Mouse (Mus musculus) adipocyte (in vitro differentiated cells): ENCODE measurements around the gene Art3.
A peak's percentile ranks its signal among the peaks of the same experiment; 100 is the strongest.
"Not testable (repeated sequence)": the region's sequence is repeated elsewhere in the genome, so short reads cannot be mapped to it uniquely, and the experiment has no call there.

Experiments used
- DNase-seq: peaks from one replicate; pipeline ENCODE4 v3.0.0-alpha.2; 2016; ENCODE audit warnings: low spot score

Gene Art3

GRCm38 (mm10) chr5:92340606-92341005, 9.0 kb downstream of the Art3 start:
- no peak for DNase-seq

DNA sequence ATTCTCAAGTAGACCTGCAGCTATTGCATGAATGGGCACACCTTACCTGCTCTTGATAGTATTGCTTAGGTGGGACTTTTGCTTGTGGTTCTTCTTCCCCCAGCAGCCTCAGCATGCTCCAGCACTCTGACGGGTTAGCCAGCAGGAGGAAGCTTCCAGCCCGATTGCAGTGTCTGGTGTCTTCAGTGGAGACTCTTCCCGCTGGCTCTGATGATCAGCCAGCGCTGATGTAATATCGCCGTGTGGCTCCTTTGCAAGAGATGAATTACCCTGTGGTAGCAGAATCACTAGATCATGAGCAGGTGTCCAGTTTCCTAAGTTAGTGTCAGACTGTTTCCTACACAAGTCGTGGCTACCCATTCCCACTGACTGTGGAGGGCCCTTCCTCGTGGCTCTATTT, 13.4 kb downstream of the Art3 start:
- no peak for DNase-seq

GRCm38 (mm10) chr5:92348794-92349413, 17.3 kb downstream of the Art3 start, which contains the start of gene Cxcl10:
Cxcl10 (minus strand) TSS chr5:92348889.
- DNase-seq: no peak

DNA sequence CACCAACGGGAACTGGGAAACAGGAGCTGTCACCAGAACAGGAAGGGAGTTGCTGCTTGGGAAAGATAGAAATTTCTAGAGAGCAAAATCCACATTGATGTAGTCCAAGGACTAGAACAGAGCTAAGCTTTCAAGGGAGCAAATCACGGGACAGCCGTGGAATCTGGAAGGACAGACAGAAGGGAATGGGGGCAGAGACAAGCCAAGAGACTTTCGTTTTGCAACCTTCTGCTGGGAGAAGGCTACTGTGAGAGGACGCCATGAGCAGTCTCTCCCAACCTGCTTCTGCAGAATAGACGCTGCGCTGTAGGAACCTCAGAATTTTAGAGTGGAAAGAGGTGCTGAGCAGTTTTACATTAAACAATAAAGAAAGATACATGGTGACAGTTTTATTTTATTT, 18.1 kb downstream of the Art3 start:
- DNase-seq: no peak

GRCm38 (mm10) chr5:92352716-92353115, 21.1 kb downstream of the Art3 start:
- not testable (repeated sequence) for DNase-seq

GRCm38 (mm10) chr5:92353517-92353916, 21.9 kb downstream of the Art3 start:
- no peak for DNase-seq

DNA sequence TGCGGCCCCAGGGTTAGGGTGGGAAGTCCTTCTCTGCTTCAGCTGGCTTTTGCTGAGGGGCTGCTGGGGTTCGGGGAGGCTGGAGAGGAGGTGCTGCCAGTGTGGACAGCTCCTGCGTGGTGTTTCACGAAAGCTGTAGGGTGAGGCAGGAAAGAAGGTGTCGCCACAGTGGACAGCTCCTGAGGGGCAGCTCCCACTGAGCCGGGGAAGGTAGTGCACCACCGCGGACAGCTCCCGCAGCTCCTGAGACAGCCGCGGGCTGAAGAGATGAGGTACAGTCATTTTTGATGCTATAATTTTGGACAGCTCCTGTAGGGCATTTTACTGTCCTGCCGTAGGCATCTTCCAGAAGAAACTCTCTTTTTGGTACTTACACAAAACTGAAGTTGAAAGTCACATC, 26.4 kb downstream of the Art3 start:
- no peak for DNase-seq

DNA sequence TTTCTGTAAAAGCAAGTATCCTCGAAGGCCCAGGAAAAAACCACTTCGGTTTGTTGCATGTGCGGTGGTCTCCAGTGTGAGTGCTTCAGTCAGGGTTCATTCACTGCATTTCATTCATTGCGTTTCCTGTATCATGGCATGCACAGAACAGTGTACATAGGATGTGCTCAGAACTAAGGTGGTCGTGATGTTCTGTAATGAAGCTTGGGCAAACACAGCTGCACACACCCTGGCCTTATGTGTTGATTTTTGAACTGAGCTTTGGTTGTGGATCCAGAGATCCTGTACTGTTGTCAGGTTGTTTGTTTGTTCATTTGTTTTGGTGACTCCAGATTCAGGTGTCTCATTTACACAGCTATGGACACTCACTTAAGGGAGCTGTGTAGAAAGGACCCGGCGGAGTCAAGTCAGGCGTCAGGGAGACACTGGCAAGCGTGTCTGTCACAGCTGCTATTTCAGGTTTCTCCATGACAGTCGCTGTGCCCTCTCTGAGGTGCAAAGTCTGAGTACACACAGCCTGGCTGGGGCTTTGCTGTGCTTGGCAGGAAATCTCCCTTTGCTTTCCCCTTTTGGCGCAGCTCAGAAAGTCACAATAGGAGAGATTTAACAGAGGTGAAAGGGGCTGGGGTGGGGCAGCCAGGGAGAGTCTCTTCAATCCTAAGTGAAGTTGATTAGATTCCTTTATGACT, 27.3 kb downstream of the Art3 start:
- DNase-seq: no peak

GRCm38 (mm10) chr5:92363179-92363578, 31.6 kb downstream of the Art3 start:
- DNase-seq: no peak

GRCm38 (mm10) chr5:92364011-92364410, 32.4 kb downstream of the Art3 start:
- no peak for DNase-seq

DNA sequence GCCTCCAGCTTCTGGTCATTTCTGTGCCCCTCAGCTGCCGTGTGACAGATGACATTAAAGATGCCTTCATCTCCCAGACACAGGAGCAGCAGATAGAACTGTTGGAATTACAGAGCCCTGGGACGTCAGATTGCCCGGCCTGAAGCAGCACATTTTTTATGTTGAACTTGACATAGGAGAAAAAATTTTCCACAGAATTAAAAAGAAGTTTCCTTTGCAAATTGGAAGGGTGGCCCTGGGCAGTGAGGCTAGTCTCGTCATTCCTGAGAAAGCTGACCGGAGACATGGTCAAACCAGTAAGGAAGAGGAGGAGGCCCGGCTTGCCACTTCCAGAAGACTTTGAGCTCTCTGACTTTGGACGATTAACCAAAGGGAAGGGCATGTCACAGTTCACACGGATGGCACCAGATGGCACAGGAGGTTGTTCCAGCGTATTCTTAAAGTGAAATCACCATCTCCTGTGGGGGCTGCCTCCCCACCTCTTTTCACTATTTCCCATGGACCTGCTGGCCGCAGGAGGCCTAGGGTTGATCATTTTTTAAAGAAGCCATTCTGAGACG, 33.6 kb downstream of the Art3 start:
- no peak for DNase-seq

GRCm38 (mm10) chr5:92366565-92366964, 34.9 kb downstream of the Art3 start:
- DNase-seq: no peak

GRCm38 (mm10) chr5:92368392-92368791, 36.8 kb downstream of the Art3 start:
- peak; percentile 52 for DNase-seq

DNA sequence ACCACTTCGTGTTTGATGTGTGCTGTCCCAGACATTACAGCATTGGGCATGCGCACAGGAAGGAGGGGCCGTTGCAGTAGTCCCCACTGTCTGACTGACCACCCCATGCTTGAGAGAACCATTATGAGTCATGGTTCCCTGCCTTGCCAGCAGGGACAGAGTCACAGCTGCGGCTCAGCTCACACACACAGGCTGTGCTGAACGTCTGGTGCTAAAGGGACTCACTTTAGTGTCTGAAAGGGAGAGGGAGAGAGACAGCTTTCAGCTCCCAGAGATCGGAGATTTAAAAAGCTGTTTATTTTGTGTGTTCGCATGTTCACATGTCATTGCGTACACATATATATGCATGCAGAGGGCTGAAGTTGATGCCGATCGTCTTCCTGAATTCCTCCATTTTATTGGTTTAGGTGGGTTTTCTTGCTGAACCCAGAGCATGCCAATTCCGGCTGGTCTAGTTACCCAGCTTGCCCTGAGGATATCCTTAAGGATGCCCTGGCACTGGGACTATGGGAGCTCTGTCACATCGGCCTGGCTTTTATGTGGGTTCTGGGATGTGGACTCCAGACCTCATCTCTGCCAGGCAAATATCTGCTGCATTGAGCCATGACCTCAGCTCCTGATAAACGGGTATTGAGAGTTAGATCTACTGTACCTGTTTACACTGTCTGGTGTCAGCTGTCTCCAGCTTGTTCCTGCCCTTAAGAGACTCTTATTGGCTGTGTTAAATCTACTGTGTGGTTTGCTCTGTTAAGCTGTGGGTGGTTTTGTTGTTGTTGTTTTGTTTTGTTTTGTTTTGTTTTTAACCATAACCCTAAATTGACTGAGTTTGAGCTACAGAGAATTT, 37.7 kb downstream of the Art3 start:
- peak; percentile 48 for DNase-seq

- peak; percentile 81 for DNase-seq
These were observed 38.8 kb downstream of the Art3 start for GRCm38 (mm10) chr5:92370392-92370791.

GRCm38 (mm10) chr5:92370891-92371290, 39.3 kb downstream of the Art3 start:
- DNase-seq: no peak

GRCm38 (mm10) chr5:92371361-92371976, 39.8 kb downstream of the Art3 start:
- no peak for DNase-seq

DNA sequence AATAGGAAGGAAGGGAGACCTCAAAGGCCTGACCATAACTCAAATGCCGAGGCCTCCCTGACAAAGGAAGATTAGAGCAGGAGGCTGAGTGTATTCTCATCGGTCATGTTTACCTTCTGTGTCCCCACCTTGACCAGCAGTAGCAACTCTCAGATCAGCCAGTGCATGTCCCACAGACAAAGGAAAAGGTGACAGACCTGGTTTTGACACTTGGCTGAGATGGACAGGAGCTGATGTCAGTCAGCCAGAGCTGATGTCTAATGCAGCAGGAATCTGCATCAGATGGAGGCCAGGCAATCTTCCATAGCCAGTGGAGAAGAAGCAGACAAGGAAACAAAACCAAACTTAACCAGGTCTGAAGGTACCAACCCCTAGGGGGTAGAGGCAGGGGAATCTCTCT, 41.0 kb downstream of the Art3 start:
- no peak for DNase-seq

DNA sequence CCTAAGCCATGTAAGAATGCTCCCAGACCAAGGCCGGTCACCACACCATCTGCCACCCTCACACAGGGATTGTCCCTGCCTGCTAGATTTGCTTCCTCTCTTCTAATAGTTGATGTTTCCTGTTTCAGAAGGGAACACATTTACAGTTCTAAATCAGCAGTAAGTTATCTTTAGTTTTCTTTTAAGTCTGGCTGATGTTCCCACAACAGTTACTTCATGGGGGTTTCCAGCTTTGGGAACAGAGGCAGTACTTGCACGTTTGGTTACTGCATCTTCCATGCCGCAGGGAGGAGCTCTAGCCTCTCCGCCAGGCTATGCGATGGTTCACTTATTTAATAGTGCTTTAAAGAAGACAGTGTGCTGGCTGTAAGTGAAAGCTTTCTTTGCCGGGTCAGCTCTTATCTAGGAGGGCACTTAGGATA, 43.1 kb downstream of the Art3 start:
- no peak for DNase-seq

- DNase-seq: no peak
These were observed 43.7 kb downstream of the Art3 start for GRCm38 (mm10) chr5:92375368-92375767.

DNA sequence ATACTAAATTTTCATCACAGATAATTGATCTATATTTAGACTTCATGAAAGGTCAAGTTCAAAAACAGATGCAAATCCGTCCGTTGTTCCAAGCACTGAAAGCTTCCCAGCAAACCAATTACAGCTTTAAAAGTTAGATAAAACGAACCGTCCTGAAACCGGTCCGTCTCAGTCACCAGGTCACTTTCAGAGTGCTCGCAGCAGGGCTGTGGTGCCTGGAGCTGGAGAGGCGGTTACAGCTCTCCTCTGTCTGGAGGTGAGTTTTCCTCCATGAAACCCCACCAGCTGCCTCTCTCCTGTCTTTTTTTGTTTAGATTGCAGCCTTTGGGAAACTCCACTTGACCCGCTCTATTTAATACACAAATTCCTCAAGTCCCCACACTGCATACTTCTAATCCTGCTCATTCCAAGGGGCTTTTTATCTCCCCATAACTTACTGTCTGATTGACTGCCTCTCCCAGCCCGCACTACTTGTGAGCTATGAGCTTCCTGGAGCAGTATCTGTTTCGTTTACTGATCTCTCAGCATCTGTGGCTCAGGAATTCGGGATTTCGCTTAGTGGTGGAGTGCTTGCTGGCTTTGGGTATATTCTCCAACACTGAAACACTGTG, 45.3 kb downstream of the Art3 start:
- DNase-seq: no peak
